Mouse (Mus musculus) neural tube, embryonic 15.5 days (tissue): ENCODE results near the gene Olfr1340. TPM values are rescaled to one million over a fixed set of nuclear protein-coding genes. Genes with fewer than 3 reads are reported as not detected.
A peak's percentile ranks its signal among the peaks of the same experiment; 100 is the strongest.

ENCODE experiments used
- ATAC-seq: fragments of 200-750 bp; cut with Nextera tagmentation; 2 replicates; pipeline ENCODE4 v1.8.0; 2017; ENCODE audit warnings: mild to moderate bottlenecking, moderate TSS enrichment, moderate library complexity; ENCODE audit not compliant: low FRiP score
- H3K27ac ChIP-seq: fragments of 300-500 bp; sonication (generic); replicated peaks from 2 replicates; pipeline ENCODE4 v1.5.1; 2015; ENCODE audit warnings: mild to moderate bottlenecking, inconsistent platforms
- H3K27me3 ChIP-seq: fragments of 300-500 bp; sonication (generic); replicated peaks from 2 replicates; pipeline ENCODE4 v1.6.1; 2015; ENCODE audit warnings: inconsistent platforms
- H3K36me3 ChIP-seq: fragments of 300-500 bp; sonication (generic); 2 replicates; pipeline ENCODE4 v1.6.1; 2015; ENCODE audit warnings: inconsistent platforms
- H3K4me1 ChIP-seq: fragments of 300-500 bp; sonication (generic); 2 replicates; pipeline ENCODE4 v1.6.1; 2015; ENCODE audit warnings: inconsistent platforms
- H3K4me2 ChIP-seq: fragments of 300-500 bp; sonication (generic); 2 replicates; pipeline ENCODE4 v1.6.1; 2015; ENCODE audit warnings: inconsistent platforms, mild to moderate bottlenecking, moderate library complexity
- H3K4me3 ChIP-seq: fragments of 300-500 bp; sonication (generic); replicated peaks from 2 replicates; pipeline ENCODE4 v1.5.1; 2015; ENCODE audit warnings: mild to moderate bottlenecking, inconsistent platforms
- H3K9ac ChIP-seq: fragments of 300-500 bp; sonication (generic); replicated peaks from 2 replicates; pipeline ENCODE4 v1.6.1; 2015; ENCODE audit warnings: mild to moderate bottlenecking, inconsistent platforms
- H3K9me3 ChIP-seq: fragments of 300-500 bp; sonication (generic); replicated peaks from 2 replicates; pipeline ENCODE4 v1.6.1; 2016; ENCODE audit warnings: inconsistent platforms
- WGBS: fragments of 180-500 bp; shearing (Covaris S2); methylation state at CpG from one replicate; pipeline ENCODE4 v1.1.7; 2015; ENCODE audit warnings: mixed read lengths; 5-methylcytosine and 5-hydroxymethylcytosine counted together
- polyA plus RNA-seq: library from polyadenylated mRNA; unstranded; fragments of >200 nt; fragmentation: Nextera tagmentation; extraction: Ambion mirVana; gene quantifications from 2 replicates; pipeline ENCODE4 v1.2.1, GENCODE M21; 2015

The Olfr1340 gene
- not detected in 2 replicates for polyA plus RNA-seq

DNA sequence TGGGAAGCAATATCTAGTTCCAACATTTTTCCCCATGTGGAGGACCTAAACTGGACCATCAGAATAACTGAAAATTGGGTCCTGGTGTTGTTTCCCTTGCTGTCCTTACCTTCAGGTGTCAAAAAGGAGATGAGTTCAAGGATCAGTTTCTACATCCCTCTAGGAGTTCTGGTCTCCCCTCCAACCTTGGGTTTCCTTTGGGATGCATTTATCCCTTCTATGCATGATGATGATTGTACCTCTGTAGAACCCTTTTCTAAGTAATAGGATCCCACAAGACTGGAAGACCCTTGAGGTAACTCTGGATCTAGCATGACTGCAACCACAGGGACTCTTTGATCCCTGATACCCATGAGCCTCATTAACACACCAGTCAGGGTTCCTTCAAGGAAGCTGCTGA is at the start of gene Olfr1340:
Gene Olfr1340, plus strand, starts transcription at position 301 of the 400 bp plus-strand sequence.
- Histone ChIP-seq H3K36me3 (no peaks in the 10 kb centered on the region), H3K27me3 (no peaks in the 10 kb centered on the region), H3K27ac (no peak within 1 kb of the TSS), H3K4me2 (no peak within 1 kb of the TSS), H3K4me1 (no peaks in the 10 kb centered on the region), H3K4me3 (no peak within 1 kb of the TSS), H3K9ac (no peak within 1 kb of the TSS), H3K9me3 (no peaks in the 10 kb centered on the region)
- ATAC-seq: no peak

DNA sequence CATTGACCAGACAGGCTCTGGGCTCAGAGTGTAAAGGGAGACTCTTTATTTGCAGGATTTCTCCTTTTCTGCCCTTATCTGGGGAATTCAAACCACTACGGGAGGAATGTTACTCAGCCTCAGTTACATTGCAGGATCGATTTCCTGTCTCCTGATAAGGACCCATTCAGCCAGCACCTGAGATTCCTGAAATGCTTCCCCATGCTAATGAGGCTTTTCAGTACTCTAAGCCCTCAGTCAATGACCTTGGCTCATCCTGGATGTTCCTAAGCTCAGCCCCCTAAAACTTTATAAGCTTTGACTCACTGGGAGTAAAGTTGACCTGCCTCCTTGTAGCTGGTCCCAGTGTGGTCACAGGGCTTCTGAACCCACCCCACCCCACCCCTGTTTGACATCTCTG is 32.9 kb upstream of the Olfr1340 start:
- Histone ChIP-seq H3K27ac (no peak overlapping the region), H3K9ac (no peak overlapping the region), H3K27me3 (no peaks in the 10 kb centered on the region), H3K9me3 (no peaks in the 10 kb centered on the region), H3K4me2 (no peak overlapping the region), H3K4me3 (no peak overlapping the region), H3K4me1 (no peaks in the 10 kb centered on the region), H3K36me3 (no peaks in the 10 kb centered on the region)
- no peak for ATAC-seq
- 82% methylated on average over 2 of the region's 2 CpGs for WGBS

DNA sequence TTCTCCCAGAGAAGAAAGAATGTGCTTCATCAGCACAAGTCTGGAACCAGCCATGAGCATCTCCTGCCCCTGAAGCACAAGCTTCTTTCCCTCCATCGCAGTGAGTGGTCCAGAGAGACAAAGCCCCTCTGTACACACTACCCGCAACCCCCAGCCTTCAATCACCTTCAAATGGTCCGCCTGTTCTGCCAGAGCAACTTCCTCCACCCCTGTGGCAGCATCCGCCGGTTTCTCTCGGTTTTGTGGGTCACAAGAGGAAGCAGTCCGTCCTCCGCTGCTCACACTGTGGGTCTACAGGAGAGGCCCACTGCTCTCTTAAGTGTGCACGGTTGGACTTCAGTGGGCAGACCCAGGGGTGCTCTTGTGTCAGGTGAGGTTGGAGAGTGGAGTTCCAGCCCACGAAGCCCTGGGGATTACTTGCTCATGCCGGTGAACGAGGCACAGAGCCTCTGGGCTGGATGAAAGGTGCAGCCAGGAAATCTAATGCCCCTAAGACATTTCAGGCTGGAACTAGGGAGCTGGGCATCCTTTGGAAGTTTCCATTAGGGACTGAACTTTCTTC is 27.4 kb upstream of the Olfr1340 start, which contains the start of gene Olfr1342:
Gene Olfr1342, minus strand, starts transcription at position 345 of the 562 bp plus-strand sequence.
- Histone ChIP-seq H3K36me3 (no peaks in the 10 kb centered on the region), H3K9ac (no peak within 1 kb of the TSS), H3K4me1 (no peaks in the 10 kb centered on the region), H3K9me3 (no peaks in the 10 kb centered on the region), H3K4me2 (no peak within 1 kb of the TSS), H3K27me3 (no peaks in the 10 kb centered on the region), H3K4me3 (no peak within 1 kb of the TSS), H3K27ac (no peak within 1 kb of the TSS)
- no peak for ATAC-seq
- 63% methylated on average over 12 of the region's 12 CpGs for WGBS

DNA sequence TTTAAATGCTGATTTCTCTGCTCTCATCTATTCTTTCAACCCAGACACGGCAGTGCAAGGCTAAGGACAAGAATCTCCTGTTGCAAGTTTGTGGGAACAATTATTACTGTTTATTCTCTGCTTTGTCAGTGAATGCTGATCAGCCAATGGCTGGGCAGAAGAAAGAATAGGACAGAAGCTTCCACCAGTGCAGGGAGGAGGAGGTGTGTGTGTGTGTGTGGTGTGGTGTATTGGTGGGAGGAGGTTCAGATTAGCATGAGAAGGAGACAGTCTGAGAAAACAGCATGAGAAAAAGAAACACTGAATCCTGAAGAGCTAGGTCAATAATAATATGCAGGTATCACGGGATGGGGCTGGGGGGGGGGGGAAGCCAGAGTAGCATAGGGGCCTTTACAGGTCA is 26.1 kb upstream of the Olfr1340 start:
- Histone ChIP-seq H3K9ac (no peak overlapping the region), H3K27me3 (no peaks in the 10 kb centered on the region), H3K36me3 (no peaks in the 10 kb centered on the region), H3K9me3 (no peaks in the 10 kb centered on the region), H3K27ac (no peak overlapping the region), H3K4me2 (no peak overlapping the region), H3K4me3 (no peak overlapping the region), H3K4me1 (no peaks in the 10 kb centered on the region)
- no peak for ATAC-seq
- WGBS: 47% methylated on average over 2 of the region's 2 CpGs

DNA sequence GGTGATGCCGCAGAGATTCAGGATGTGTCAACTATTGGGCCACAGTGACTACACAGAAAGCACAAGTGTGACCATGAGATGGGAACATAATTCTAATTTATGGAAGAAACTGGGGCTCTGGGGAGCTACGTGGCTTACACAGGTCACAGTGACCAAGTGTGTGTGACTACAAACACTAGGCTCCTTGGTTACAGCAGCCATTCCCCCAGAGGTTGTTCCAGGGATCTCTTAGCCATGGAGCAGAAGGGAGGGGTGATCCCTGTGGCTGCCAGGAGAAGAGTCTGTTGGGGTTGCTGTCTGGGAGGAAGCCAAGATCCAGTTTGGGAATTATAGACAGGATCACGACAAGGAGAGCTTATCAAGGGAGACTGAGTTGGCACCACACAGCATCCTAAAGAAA is 16.7 kb upstream of the Olfr1340 start, which contains the start of gene Olfr1341:
Gene Olfr1341, plus strand, starts transcription at position 301 of the 400 bp plus-strand sequence.
- H3K9ac ChIP-seq: no peak within 1 kb of the TSS
- H3K4me2 ChIP-seq: no peak within 1 kb of the TSS
- H3K36me3 ChIP-seq: no peaks in the 10 kb centered on the region
- H3K4me3 ChIP-seq: no peak within 1 kb of the TSS
- H3K27ac ChIP-seq: no peak within 1 kb of the TSS
- H3K4me1 ChIP-seq: no peaks in the 10 kb centered on the region
- no peaks in the 10 kb centered on the region for H3K9me3 ChIP-seq
- ATAC-seq: no peak
- 81% methylated on average over 3 of the region's 3 CpGs for WGBS
- no peaks in the 10 kb centered on the region for H3K27me3 ChIP-seq

DNA sequence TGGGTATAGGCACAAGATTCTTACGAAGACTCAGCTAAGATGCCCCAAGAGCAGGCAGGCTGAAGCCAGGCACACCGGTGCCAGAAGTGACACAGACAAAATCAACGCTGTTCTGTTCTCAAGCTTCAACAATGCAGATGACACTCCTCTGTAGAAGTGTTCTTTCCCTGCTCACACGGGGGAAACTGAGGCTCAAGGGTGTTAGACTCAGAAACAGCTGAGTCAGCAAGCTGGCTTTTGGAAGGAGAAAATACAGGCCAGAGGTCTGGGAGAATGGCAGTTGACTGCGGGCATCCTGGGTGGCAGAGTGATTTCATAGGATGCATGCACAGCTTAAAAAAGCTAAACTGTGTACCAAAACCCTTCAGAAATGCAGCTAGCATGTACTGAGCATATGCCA is 11.9 kb upstream of the Olfr1340 start:
- ATAC-seq: no peak
- H3K9ac ChIP-seq: no peak overlapping the region
- 86% methylated on average over 5 of the region's 5 CpGs for WGBS
- H3K4me2 ChIP-seq: no peak overlapping the region
- no peaks in the 10 kb centered on the region for H3K9me3 ChIP-seq
- H3K4me1 ChIP-seq: no peaks in the 10 kb centered on the region
- no peaks in the 10 kb centered on the region for H3K36me3 ChIP-seq
- H3K27ac ChIP-seq: no peak overlapping the region
- H3K27me3 ChIP-seq: no peaks in the 10 kb centered on the region
- no peak overlapping the region for H3K4me3 ChIP-seq

DNA sequence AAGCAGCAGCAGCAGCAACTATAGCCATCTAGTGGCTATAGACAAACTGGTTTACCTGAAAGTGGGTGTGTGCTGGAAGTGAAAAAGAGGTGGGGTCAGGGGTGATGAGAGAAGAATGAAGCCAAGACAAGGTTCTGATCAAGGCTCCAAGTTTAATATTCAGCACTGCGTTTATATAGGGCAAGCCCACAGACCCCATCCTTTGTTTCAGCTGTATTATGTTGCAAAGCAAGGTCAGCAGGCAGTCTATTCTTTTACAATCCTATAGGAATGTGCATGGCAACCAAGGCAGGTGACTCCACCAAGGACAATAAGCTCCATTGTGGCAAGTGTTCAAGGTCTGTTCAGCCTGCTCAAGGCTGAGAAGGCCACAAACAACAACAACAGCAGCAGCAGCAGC is 8.3 kb upstream of the Olfr1340 start:
- H3K4me1 ChIP-seq: no peaks in the 10 kb centered on the region
- ATAC-seq: no peak
- H3K4me2 ChIP-seq: no peak overlapping the region
- H3K9ac ChIP-seq: no peak overlapping the region
- H3K36me3 ChIP-seq: no peaks in the 10 kb centered on the region
- no peak overlapping the region for H3K27ac ChIP-seq
- H3K27me3 ChIP-seq: no peaks in the 10 kb centered on the region
- H3K4me3 ChIP-seq: no peak overlapping the region
- 15% methylated on average over 1 of the region's 1 CpGs for WGBS
- no peaks in the 10 kb centered on the region for H3K9me3 ChIP-seq

DNA sequence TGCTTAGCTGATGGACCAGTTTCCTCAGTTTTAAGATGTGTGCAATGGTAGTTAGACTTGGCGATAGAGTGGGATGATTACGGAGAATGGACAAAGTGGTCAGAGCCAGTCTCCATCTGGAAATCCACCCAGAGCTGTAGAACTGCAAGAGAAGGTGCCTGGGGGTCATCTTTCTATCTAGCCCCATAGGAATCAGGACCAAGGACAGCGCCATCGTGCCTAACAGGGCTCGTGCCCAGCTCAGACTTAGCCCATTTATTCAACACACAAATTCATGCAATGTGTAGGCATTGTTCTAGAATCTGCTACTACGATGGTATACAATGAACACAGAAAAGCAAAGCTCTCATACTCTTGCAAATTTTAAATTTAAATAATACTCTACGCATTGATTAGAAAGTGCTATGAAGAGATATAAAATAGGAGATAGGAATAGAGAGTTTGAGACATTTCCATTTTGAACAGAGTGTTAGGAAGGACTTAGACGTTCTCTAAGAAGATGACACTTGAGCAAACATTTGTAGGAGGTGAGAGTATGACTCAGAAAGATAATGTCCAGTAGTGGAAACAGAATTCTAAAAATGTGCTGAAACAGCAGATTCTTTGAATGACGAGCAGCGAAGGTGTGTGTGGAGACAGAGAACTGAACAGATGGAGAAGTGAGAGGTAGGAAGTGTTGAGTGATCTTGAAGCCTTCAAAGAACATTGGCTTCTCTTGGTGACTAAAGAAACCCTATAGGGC is 2.0 kb downstream of the Olfr1340 start:
- no peak overlapping the region for H3K9ac ChIP-seq
- 62% methylated on average over 10 of the region's 10 CpGs for WGBS
- H3K27me3 ChIP-seq: no peaks in the 10 kb centered on the region
- no peak overlapping the region for H3K4me2 ChIP-seq
- no peak overlapping the region for H3K27ac ChIP-seq
- no peaks in the 10 kb centered on the region for H3K4me1 ChIP-seq
- ATAC-seq: no peak
- no peaks in the 10 kb centered on the region for H3K9me3 ChIP-seq
- no peak overlapping the region for H3K4me3 ChIP-seq
- H3K36me3 ChIP-seq: no peaks in the 10 kb centered on the region

DNA sequence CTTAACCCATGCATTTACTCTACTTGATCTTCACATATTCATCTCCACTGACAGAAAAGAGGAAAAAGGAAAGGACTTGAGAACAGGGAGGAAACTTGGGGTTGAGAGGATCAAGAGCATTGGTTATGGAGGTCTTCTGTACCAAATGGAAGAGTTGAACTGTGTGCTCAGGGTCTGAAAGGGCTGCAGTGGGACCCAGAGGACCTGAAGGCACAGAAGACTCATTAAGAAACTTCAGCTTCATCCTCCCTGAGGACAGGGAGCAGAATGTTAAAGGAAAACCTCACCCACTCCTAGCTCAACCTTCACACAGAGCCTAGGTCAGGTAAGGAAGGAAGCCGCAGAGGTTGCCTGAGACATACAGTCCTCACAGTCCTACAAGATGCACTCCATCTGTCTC is 11.9 kb downstream of the Olfr1340 start, which contains the start of gene Olfr1339:
Gene Olfr1339, plus strand, starts transcription at position 301 of the 400 bp plus-strand sequence.
- no peak within 1 kb of the TSS for H3K9ac ChIP-seq
- H3K9me3 ChIP-seq: no peaks in the 10 kb centered on the region
- no peaks in the 10 kb centered on the region for H3K4me1 ChIP-seq
- H3K27ac ChIP-seq: no peak within 1 kb of the TSS
- H3K4me3 ChIP-seq: no peak within 1 kb of the TSS
- no peaks in the 10 kb centered on the region for H3K27me3 ChIP-seq
- no peak for ATAC-seq
- H3K36me3 ChIP-seq: no peaks in the 10 kb centered on the region
- WGBS: 100% methylated on average over 1 of the region's 1 CpGs
- no peak within 1 kb of the TSS for H3K4me2 ChIP-seq

DNA sequence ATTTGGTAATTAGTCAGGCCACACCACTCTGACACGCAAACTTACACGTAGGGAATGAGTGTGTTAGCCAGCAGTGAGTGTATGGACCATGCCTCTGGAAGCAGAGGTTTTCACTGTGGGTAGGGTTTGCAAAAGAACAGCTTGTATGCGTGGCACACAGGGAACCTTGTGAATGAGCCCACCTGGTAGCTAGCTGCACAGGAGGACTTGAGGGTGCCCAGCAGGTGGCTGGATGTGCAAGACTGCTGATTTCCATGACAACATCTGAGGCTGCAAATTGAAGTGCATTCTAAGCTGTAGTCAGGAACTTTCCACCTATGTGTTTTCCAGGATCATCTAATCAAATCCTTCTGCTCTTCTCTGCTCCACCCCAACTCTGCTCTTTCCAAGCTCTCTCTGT is 19.6 kb downstream of the Olfr1340 start:
- H3K9me3 ChIP-seq: no peaks in the 10 kb centered on the region
- H3K36me3 ChIP-seq: no peaks in the 10 kb centered on the region
- H3K9ac ChIP-seq: no peak overlapping the region
- H3K4me2 ChIP-seq: no peak overlapping the region
- no peak overlapping the region for H3K27ac ChIP-seq
- peaks cover 8% of the 10 kb centered on the region; the same call in 1 of the 2 replicates for H3K4me1 ChIP-seq
- no peak overlapping the region for H3K4me3 ChIP-seq
- H3K27me3 ChIP-seq: peaks cover 18% of the 10 kb centered on the region
- ATAC-seq: no peak
- WGBS: 58% methylated on average over 3 of the region's 3 CpGs

DNA sequence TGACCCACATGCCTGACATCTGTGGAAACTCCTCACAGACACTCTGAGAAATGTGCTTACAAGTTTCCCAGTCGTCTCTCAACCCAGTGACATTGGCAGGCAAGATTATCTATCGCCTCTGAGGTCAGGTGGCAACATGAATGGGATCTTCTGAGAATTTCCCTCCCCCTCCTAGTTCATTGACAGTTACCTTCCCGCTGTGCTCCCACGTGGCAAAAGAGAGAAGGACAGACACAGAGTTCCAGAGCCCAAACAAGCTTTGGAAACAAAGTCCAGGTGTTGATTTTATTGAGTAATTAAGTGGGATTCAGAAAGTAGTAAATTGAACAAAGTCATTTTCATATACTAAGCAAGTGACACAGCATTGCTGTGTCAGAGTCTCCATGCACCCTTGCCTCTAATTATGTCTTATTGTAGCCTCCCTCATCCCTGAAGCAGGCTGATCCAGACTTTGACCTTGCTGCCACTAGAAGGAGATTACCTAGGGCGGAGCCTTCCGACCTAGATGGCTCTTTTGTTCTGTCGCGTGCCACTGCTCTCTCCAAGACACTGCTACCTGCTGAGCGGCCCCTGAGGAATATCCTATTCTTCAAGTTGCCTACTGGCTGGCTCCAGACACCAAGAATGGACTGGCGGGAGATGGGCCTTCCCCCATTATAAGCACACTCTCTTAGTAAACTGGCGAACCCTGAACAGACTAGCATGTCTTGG is 21.2 kb downstream of the Olfr1340 start:
- ATAC-seq: no peak
- Histone ChIP-seq H3K9ac (no peak overlapping the region), H3K4me3 (no peak overlapping the region), H3K9me3 (no peaks in the 10 kb centered on the region; the same call in 1 of the 2 replicates), H3K36me3 (no peaks in the 10 kb centered on the region), H3K27me3 (peaks cover 18% of the 10 kb centered on the region), H3K27ac (no peak overlapping the region), H3K4me1 (peaks cover 8% of the 10 kb centered on the region; the same call in 1 of the 2 replicates), H3K4me2 (peak overlapping the region; percentile 31)
- WGBS: 8% methylated on average over 11 of the region's 11 CpGs
